Mouse (Mus musculus) cerebellum, adult 11-12 months (tissue): ENCODE results near the gene Itfg2.

Source experiments
- DNase-seq: peaks from one replicate; pipeline ENCODE4 v3.0.0; 2022

The Itfg2 gene

DNA sequence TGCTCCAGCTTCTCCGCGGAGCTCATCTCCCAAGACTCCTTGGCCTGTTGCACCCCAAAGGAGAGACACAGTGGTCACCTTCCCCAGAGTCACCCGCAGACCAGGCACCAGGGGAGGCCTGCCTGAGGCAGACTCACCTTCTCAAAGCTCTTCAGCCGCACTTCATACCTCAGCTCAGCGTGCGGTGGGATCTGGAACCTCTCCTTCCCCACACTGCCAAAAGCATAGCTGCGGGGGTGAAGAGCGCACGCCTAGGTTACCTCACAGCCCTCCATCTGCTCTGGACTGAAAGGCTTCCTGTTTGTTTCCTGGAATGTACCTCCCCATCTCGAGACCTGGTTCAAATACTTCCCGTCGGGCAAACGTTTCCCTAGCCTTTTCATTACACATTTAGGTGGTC, 8.8 kb upstream of the Itfg2 start:
- DNase-seq, result peak; percentile 81

DNA sequence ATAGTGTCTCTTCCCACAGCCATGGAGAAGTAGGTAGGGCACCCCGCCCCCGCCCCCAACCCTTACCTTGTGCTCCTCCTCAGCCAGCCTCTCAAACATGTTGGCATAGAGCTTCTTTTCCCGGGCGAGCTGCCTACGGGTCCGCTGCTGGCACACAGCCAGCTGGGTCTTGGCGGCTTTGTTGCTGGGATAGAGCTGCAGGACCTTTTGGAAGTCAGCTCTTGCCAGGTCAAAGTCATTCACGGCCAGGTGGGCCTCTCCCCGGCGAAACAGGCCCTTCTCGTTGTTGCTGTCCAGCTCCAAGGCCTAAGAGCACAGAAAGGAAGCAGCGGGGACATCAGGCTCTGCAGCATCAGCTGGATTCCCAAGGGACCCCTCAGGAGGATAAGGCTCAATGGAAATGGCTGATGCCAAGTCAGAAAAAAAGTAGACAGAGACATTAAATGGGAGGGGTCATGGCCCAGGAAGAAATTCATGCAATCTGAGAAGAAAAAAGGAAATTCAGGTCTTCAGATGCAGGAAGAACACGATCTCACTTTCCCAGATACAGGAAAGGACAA, 7.7 kb upstream of the Itfg2 start:
- DNase-seq, result peak; percentile 83

DNA sequence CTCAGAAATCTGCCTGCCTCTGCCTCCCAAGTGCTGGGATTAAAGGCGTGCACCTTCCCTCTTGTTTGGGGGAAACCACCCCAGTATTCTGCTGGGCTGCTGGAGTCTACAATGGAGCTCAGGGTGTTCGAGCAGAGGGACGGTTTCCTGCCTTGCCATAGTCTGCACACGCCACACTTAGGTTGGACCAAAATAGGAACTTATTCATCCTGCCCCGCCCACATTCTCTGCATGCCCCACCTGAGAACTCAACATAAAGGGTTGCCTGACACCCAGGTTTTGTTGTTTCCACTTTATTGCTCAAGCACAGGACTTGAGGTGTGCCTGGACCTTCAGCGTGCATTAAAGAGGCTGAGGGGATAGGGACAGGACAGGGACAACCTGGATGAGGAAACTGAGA, 5.1 kb upstream of the Itfg2 start:
- no peak for DNase-seq

DNA sequence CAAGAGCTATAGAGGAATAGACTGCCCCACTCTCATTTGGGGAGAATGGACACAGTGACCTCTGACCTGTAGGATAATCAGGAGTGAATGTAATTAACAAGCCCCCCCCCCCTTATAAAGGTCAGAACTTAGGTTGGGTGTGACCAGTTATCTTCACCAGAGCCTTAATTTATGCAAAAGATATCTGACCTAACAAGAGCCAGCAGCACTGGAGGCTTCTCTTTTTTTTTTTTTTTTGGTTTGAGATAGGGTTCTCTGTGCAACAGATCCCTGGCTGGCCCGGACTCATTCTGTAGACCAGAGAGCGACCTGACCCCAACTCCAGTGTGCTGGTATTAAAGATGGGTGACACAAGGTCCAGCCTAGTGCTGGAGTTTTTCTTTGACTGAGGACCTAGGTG, 4.6 kb upstream of the Itfg2 start:
- no peak for DNase-seq

DNA sequence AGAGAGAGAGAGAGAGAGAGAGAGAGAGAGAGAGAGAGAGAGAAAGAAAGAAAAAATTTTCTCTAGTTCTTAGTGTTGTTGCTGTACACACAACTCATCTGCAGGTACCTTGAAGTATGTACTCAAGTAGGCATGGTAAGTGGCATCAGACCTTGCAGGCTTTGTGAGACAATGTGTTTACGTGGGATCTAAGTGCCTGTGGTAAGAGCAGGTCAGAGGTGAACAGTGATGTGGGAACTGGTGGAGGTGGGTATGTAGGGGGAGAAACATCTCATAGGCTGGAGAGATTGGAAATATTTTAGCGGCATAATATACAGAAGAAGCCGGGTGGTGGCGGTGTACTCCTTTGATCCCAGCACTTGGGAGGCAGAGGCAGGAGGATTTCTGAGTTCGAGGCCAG, 2.8 kb upstream of the Itfg2 start:
- DNase-seq, result no peak

DNA sequence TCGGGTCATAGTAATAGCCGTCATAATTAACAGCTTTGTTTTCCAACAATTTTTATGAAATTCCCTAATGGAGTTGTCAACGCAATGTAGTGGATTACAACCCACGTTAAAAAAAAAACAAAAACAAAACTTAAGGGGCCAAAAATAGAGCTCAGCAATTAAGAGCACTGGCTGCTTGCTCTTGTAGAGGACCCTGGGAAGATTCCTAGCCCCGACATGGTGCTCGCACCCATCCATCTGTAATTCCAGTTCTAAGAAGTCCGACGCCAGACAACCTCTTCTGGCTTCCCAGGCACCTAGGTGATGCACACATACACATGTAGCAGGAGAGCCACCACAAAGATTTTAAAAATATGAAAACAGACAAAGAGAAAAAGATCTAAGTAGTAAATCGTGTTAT, 315 bp upstream of the Itfg2 start:
- DNase-seq, result peak; percentile 54

DNA sequence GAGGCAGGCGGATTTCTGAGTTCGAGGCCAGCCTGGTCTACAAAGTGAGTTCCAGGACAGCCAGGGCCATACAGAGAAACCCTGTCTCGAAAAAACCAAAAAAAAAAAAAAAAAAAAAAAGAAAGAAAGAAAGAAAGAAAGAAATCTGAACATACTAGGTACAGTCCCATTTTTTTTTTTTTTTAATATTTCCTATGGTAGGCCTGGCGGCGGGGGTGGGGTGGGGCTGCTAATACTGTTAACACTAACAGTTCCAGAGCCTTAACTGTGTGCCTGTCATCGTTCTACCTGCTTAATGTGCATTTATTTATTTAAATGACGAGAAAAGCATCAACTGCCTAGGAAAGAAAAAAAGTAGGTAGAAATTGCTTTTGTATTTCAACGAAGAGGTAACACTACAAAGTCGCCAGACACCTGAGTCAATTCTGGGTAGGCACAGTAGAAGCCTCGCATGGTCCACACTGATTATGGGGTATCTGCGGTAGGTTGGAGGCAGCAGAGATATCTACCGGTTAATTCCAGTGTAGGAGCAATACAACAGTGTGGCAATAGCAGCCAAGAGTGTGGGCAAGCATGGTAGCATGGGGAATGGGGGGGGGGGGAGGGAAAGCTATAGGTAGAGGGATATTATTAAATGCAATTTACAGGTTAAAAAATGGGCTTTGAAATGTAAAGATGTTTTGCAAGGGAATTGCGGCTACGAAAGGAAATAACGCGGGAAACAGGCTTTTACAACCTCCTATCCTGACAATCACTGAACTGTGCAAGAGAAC, 1.0 kb downstream of the Itfg2 start:
- peak; percentile 51 for DNase-seq

DNA sequence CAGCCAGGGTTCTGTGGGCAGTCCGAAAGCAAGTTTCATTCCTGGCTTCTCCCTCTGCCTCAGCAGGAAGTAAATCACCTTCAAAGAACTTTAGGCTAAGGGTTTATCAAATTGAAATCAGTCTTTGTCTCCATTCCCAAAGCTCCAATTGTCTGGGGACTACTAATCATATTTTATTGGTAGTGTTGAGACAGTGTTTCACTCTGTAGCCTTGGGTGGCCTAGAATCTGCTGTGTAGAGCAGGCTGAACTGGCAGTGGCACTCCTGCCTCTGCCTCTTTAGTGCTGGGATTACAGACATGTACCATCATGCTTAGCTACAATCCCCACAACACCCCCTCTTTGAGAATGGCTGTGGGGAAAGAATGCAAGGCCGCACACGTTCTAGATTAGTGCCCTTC, 3.3 kb downstream of the Itfg2 start:
- no peak for DNase-seq

DNA sequence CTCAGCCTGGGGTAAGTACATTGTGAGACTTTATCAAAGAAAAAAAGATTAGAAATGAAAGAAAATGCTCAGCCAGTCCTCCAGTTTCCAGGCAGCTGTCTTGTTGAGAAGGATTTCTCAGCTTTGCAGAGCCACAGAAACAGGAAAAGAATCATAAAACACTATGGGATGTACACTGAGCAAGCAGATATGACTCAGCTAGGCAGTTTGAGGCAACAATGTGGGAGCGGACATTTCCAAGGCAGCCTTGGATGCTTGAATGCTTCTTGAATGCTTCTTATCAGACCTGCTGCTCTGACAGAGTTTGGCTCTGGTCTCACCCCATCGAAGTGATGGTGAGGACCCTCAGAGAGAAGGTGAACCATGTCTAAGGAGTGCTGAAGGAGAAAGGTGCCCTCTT, 3.7 kb downstream of the Itfg2 start:
- no peak for DNase-seq

DNA sequence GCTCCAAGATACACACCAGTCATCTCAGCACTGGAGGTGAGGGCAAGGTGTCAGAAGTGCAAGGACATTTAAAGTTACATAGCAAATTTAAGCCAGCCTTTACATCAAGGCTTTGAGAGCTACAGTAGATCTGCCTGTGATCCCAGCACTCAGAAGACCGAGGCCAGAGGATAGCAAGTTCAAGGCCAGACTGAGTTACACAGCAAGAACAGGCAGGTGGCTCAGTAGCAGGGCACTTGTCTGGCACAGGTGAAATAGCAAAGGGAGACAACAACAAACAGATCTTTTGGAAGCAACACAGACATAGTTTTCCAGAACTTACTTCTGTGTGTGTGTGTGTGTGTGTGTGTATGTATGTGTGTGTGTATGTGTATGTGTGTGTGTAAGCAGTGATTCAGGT, 6.7 kb downstream of the Itfg2 start:
- no peak for DNase-seq

DNA sequence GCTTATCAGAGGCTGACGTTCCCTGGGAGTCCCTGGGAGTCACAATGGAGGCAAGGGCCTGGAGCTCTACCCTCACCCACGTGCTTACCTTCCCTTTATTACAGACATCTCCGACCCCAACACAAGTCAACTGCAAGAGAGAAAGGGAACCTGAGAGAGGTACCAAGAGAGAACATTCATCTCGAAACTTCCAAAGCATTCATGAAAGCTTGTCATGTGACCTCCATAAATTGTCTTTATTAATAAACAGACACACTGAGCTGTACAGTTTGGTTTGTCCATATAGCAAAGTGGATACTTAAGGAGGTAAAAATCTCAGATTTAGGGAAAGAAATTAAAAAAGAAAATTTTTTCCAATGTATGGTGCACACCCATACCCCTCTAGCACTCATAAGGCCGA, 8.6 kb downstream of the Itfg2 start:
- no peak for DNase-seq

DNA sequence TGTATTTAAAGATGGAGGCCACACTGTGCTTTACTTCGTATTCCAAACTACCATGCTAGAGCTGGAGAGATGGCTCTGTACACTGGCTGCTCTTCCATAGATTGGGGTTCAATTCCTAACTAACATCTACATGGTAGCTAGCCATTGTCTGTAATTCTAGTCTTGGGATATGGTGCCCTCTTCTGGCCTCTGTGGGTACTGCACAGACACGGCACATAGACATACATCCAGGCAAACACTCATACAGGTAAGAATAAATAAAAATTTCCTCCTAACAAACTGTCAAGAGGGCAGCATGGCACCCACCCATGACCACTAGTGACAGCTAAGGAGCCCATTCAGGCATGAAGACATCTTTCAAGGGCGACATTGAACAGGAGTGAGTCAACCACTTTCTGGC, 13.6 kb downstream of the Itfg2 start:
- DNase-seq, result peak; percentile 69

DNA sequence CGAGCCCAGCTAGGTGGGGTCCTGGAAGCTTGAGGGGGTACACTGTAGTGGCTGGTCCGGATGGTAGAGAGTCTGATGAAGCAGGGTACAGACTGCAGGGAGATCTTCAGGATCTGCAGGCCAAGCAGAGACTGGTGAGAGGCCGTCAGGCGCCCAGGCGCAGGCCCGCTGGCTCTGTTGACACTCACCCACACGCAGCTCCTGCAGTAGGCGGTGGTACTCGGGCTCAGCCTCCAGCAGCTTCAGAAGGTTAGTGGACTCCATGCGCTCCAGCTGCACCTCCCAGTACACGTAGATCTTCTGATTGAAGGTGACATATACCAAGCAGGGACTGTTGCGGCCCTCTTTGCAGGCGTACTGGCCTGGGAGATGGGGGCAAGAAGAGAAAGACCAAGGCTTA, 14.4 kb downstream of the Itfg2 start:
- DNase-seq, result no peak

DNA sequence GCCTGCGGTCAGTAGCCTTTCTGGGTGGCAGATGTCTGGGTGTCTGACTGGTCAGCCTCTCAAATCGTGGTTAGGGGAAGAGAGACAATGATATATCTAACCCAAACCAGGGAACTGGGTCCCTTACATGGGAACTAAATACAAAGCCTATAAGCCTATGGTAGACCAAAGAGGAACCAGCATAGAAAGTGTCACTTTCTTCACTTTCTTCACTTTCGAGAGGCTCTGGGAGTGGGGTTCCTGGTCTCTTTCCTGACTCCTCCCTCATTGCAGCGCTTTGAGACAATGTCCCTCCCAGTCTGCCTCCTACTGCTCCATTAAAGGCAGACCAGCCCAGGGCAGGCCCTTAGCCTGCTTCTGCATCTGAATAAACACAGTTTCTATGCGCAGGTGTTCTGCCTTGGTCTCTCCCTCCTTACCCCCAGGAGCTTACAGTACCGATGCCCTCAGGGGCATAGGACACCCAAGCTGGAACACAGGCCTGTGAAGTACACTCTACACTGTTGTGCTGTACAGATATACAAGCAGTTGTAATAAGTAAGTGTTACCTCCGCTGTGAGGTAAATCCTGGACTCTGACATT, 16.1 kb downstream of the Itfg2 start:
- DNase-seq, result no peak

DNA sequence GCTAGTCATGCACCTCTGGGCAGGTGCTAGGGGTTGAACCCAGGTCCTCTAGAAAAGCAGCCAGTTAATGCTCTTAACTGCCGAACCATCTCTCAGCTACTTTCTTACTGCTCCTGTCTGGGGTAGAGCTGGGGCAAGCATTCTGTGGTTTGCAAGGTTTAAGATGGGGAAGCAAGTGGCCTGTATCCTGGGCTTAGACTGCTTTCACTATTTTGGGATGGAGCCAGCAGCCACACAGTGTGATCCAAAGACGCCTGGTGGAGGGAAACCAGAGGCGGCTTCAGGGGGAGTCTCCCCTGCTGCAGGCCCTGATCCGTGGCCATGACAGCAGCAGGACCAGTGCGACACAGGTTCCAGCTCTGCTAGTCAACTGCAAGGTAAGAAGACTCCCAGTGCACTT, 20.0 kb downstream of the Itfg2 start:
- no peak for DNase-seq

DNA sequence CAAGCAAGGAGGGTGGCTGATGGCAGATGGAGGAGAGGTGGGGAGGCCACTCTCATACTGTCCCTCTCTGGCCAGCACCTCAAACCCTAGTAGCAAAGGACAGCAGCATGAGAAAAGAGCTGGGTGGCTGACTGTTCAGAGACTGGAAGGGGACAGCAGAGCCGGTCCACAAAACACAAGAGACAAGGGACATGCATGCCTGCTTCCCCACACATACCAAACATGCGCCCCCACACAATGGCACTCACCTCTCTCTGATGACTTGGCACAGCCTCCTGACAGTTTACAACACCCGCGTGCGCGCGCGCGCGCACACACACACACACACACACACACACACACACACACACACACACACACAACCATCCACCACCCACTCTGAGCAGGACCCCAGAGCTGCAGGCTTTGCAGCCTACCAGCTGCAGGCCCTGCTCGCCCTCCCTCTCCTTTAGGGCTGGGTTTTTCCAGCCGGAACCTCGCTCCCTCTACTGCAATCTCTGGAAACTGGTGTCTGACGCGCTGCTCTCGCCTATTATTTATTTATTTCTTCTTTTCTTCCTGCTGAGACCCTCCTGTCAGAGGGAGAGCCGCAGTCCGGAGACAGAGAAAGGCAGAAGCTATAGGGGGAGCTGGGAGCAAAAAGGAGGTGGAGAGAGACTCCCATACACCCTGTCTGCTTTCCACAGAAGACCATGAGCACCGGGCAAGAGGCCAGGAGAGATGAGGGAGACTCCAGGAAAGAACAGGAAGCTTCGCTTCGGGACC, 25.1 kb downstream of the Itfg2 start:
- peak; percentile 78 for DNase-seq

DNA sequence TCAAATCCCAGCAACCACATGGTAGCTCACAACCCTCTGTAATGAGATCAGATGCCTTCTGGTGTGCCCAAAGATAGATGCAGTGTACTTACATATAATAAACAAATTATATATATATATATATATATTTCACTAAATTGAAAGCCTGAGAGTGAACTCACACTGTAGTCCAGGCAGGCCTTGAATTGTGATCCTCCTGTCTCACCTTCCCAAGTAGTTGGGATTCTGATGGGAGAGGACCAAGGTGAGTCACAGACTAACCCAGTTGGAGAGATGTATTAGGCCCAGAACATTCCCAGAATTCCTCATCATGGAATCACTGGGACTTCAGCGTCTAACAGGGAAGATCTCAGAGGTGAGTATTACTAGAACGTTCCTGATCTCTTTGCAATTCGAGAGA, 25.7 kb downstream of the Itfg2 start, which contains the start of gene Nrip2:
Gene Nrip2, plus strand, starts transcription at position 301 of the 400 bp plus-strand sequence.
- no peak for DNase-seq

DNA sequence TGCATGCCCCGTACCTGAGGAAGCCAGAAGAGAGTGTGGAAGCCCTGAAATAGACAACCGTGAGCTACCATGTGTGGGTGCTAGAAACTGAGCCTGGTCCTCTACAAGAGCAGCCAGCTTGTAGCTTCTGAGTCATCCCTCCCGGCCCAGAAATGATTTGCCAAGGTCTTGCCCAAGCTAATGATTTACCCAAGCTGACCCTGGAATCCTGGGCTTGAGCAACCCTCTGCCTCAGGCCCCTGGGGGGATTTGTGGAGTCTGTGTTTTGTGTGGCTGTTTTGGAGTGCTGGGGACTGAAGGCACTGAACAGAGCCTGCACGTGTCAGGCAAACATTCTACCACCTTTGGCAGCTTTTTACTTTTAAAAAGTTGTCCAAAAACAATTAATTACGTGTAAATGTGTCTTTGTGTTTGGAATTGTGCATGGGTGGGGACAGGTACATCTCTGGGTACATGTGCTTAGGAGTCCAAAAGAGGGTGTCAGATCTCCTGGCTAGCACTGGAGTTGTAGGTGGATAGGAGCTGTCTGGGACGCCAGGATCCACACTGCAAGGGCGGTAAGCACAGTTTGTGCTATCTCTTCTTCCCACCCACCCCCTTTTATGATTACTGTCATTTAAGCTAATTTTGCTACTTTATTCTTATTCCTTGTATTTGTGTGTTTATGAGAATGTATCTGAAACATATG, 27.0 kb downstream of the Itfg2 start:
- no peak for DNase-seq

DNA sequence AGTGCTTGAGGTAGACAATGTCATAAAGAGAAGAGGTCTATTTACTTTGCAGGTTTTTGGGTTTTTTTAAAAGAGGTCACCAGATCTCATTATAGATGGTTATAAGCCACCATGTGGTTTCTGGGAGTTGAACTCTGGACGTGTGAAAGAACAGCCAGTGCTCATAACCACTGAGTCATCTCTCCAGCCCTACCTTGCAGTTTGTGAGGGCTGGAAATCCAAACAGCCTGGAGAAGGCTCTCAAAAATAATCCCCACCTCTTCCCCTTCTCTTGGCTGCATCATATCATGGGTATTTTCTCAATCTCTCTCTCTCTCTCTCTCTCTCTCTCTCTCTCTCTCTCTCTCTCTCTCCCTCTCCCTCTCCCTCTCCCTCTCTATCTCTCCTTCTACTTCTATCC, 34.0 kb downstream of the Itfg2 start:
- no peak for DNase-seq

DNA sequence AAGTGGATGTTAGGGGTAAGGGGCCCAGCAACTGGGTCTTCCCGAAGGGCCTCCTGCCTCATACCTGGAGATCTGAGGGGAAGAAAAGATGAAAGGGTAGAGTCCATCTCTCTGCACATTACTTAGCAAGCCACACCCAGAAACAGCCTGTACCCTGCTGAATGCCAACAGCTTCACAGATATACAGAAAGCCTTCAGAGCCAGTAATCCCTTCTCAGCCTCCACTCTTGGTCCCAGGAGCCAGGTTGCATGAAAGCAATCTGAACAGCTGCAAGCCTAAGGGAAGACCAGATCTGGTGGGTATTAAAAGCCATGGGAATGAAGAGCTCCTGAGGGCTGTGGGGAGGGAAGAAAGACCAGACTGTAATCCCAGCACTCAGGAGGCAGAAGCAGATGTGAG, 35.5 kb downstream of the Itfg2 start:
- DNase-seq, result no peak

DNA sequence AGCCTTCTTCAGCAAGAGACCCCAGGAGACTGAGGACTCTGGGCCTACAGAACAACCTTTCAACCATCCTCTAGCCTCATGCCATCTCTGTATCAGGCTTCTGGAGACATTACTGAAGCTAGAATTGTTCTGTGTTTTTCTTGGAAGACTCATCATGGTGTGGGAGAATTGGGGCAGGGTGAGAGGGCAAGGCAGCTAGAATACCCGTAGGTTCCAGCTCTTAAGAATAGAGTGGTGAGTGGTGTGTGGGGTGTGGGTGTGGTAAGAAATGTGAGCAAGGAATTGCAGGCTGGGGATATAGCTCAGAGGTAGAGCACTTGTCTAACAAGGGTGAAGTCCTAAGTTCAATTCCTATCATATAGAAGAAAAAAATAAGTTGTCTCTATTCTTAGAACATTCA, 39.7 kb downstream of the Itfg2 start:
- no peak for DNase-seq

DNA sequence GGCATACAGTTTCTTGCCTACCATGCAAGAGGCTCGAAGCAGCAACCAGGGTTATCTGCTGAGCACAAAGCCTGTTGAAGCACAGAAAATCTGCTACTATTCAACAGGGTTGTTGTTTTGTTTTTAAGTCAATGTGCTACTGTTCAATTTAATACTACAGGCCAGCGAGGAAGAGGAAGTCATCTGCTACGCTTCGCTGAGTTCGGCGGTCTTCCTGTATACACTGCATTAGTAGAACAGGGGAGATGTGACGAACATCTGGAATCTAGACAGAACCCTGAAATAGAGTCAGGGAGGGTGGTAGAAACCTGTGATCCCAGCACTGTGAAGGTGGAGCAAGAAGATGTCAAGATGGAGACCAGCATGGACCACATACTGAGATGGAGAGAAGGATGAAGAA, 41.0 kb downstream of the Itfg2 start:
- no peak for DNase-seq

DNA sequence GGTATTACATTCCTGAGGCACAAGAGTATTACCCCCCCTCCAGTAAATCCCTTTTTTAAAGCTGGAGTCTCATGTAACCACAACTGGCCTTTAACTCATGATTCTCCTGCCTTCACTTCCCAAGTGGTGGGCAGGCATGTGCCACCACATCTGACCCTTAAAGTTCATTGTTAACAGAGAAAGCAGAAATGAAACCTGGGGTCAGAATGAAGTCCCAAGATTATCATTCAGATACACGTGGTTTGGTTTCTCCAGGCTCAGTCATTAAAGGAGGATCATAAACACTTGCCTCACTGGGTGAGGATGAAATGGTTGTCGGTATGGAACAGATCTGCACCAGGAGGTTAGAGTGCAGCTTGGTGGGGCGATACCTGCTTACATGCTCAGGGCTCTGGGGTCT, 43.5 kb downstream of the Itfg2 start:
- DNase-seq, result no peak
